Mouse (Mus musculus) forebrain, embryonic 14.5 days (tissue): ENCODE data around the gene Gm28374. TPM values are rescaled to one million over a fixed set of nuclear protein-coding genes. Genes with fewer than 3 reads are reported as not detected.

Experiments
- ATAC-seq: fragments of 200-750 bp; cut with Nextera tagmentation; 2 replicates; pipeline ENCODE4 v1.8.0; 2017; ENCODE audit warnings: mild to moderate bottlenecking, moderate library complexity
- DNase-seq: peaks from one replicate; pipeline ENCODE4 v3.0.0-alpha.2; 2015; ENCODE audit warnings: low spot score
- H3K27ac ChIP-seq: fragments of 300-500 bp; sonication (generic); 2 replicates; pipeline ENCODE4 v1.5.1; 2014; ENCODE audit warnings: low read depth, mild to moderate bottlenecking, control low read depth, low read length, moderate library complexity
- H3K27me3 ChIP-seq: fragments of 300-500 bp; sonication (generic); replicated peaks from 2 replicates; pipeline ENCODE4 v1.6.1; 2014; ENCODE audit warnings: low read length, control low read depth, mixed read lengths; ENCODE audit not compliant: control insufficient read depth, insufficient read depth
- H3K36me3 ChIP-seq: fragments of 300-500 bp; sonication (generic); 2 replicates; pipeline ENCODE4 v1.6.1; 2014; ENCODE audit warnings: low read length, control low read depth; ENCODE audit not compliant: control insufficient read depth, insufficient read depth
- H3K4me1 ChIP-seq: fragments of 300-500 bp; sonication (generic); 2 replicates; pipeline ENCODE4 v1.6.1; 2014; ENCODE audit warnings: antibody characterized with exemption, low read length, control low read depth; ENCODE audit not compliant: control insufficient read depth, insufficient read depth
- H3K4me2 ChIP-seq: fragments of 300-500 bp; sonication (generic); 2 replicates; pipeline ENCODE4 v1.6.1; 2014; ENCODE audit warnings: mild to moderate bottlenecking, control low read depth, low read length
- H3K4me3 ChIP-seq: fragments of 300-500 bp; sonication (generic); 2 replicates; pipeline ENCODE4 v1.5.1; 2014; ENCODE audit warnings: low read depth, low read length, control low read depth
- H3K9ac ChIP-seq: fragments of 300-500 bp; sonication (generic); 2 replicates; pipeline ENCODE4 v1.6.1; 2014; ENCODE audit warnings: mild to moderate bottlenecking, low read length, control low read depth, moderate library complexity
- H3K9me3 ChIP-seq: fragments of 300-500 bp; sonication (generic); replicated peaks from 2 replicates; pipeline ENCODE4 v1.6.1; 2016; ENCODE audit warnings: low read length, control low read depth, mixed read lengths; ENCODE audit not compliant: control insufficient read depth
- WGBS: fragments of 180-500 bp; shearing (Covaris S2); extraction: QIAGEN DNeasy Blood & Tissue Kit; methylation state at CpG from one replicate; pipeline ENCODE4 v1.1.7; 2014; 5-methylcytosine and 5-hydroxymethylcytosine counted together
- polyA plus RNA-seq: library from polyadenylated mRNA; unstranded; fragments of >200 nt; fragmentation: Nextera tagmentation; extraction: Ambion mirVana; gene quantifications from 2 replicates; pipeline ENCODE4 v1.2.1, GENCODE M21; 2014

The Gm28374 gene
- polyA plus RNA-seq, 1 experiment from 2014 or later: 1.4 TPM

DNA sequence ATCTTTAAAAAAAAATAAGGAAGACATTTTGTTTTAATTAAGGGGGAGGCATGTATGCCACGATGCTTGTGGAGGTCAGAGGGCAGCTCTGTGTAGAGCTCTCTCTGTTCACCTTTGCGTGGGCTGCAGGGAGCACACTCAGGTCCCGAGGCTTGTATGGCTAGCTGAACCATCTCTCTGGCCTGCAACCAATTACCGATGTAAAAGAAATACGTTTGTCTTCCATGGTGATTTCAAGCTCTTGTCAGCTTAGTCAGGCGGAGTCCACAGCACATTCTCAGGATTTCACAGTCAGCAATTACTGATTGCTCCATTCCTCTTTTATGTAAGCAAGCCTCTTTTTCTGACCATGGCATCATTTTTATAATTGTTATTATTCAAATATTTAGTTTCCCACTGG, 19.1 kb upstream of the Gm28374 start:
- Histone ChIP-seq H3K9me3 (no peaks in the 10 kb centered on the region), H3K27me3 (no peaks in the 10 kb centered on the region), H3K4me2 (no peak overlapping the region), H3K4me3 (no peak overlapping the region), H3K36me3 (no peaks in the 10 kb centered on the region), H3K9ac (no peak overlapping the region), H3K27ac (no peak overlapping the region), H3K4me1 (no peaks in the 10 kb centered on the region)
- 84% methylated on average over 6 of the region's 6 CpGs for WGBS
- ATAC-seq (no peak), DNase-seq (no peak)

DNA sequence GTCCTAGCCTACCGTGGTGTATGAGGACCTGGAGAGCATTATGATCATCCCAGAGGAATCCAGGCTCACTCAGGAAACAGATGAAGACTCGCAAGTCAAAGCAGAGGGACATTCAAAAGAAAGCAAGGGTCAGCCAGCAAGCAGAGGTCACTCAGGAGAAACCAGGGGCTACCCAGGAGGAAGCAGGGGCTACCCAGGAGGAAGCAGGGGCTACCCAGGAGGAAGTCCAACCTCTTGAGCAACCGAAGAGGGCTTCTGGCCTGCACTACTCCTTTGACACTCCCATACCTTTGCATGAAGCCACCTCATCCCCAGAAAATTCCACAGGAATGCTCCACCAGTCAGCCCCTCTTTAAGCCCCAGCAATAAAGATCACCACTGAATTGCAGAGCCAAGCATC, 15.8 kb upstream of the Gm28374 start:
- peaks cover 15% of the 10 kb centered on the region; the same call in 1 of the 2 replicates for H3K36me3 ChIP-seq
- no peak overlapping the region for H3K9ac ChIP-seq
- ATAC-seq: no peak
- H3K4me2 ChIP-seq: no peak overlapping the region
- no peak for DNase-seq
- no peaks in the 10 kb centered on the region for H3K27me3 ChIP-seq
- 89% methylated on average over 3 of the region's 3 CpGs for WGBS
- H3K9me3 ChIP-seq: no peaks in the 10 kb centered on the region
- no peak overlapping the region for H3K27ac ChIP-seq
- no peak overlapping the region for H3K4me3 ChIP-seq
- H3K4me1 ChIP-seq: no peaks in the 10 kb centered on the region

DNA sequence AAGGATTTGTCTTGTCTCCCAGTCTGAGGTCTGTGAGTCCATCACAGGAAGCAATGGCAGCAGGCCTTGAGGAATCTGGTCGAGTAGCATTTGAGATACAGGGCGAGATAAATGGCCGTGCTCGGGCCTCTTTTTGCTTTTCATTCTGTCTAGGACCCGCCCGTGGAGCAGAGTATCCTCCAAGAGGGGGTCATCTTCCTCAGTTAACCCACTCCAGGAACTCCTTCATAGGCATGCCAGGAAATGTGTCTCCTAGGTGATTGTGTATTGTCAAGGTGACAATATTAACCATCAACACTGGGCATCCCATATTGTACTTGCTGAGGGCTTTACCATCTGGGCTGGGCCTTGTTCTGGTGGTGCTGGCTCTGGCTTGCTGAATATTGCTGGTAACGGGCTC, 12.1 kb upstream of the Gm28374 start, which contains the start of gene AC131692.1:
AC131692.1 (plus strand) TSS at position 301 of the 400 bp plus-strand sequence.
- DNase-seq: no peak
- Histone ChIP-seq H3K4me1 (no peaks in the 10 kb centered on the region), H3K36me3 (peaks cover 44% of the 10 kb centered on the region), H3K9me3 (no peaks in the 10 kb centered on the region), H3K4me3 (no peak within 1 kb of the TSS), H3K27me3 (no peaks in the 10 kb centered on the region), H3K9ac (no peak within 1 kb of the TSS), H3K4me2 (no peak within 1 kb of the TSS), H3K27ac (no peak within 1 kb of the TSS)
- no peak for ATAC-seq
- WGBS: 93% methylated on average over 7 of the region's 7 CpGs

DNA sequence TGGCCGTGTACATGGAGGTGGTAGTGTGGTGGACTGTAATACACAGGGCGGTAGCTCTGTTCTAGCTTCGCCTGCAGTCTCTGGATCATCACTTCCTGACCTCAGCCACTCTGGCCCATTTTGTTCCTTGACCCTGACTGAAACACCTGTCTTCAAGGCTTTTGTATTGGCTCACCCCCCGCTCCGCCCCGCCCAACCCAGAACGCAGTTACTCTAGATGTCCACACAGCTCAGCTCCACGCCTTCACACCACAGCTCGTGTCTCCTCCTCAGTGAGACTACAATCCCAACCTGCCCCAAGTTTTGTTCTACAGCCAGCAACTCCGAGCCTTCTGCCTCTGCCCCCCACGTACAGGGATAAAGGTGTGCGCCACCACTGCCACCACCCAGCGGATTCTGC, 6.8 kb upstream of the Gm28374 start:
- Histone ChIP-seq H3K36me3 (peaks cover 43% of the 10 kb centered on the region), H3K4me3 (no peak overlapping the region), H3K4me2 (no peak overlapping the region), H3K27ac (no peak overlapping the region), H3K4me1 (peaks cover 7% of the 10 kb centered on the region; the same call in 1 of the 2 replicates), H3K9me3 (no peaks in the 10 kb centered on the region), H3K9ac (no peak overlapping the region), H3K27me3 (no peaks in the 10 kb centered on the region)
- DNase-seq (no peak), ATAC-seq (no peak)
- 96% methylated on average over 13 of the region's 13 CpGs for WGBS

DNA sequence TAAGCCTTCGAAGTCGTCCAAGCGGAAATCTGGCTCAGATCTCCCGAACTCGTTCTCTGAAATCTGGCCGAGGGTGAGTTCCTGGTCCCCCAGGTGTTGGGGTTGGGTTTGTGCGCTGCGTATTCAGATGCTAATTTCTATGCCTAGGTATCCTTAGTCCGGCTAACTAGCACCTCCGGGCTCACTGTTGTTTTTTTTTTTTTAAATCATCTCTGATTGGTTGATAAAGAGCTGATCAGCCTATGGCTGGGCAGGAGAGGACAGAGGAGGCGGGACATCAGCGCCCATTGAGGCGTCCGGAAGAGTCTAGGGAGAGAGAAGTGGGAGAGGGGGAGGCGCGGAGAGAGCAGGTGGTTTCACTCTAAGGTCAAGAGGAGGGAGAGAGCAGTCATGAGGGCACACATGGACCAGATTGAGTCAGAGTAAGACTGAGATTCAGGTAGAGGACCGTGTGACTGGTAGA, 3.4 kb upstream of the Gm28374 start:
- Histone ChIP-seq H3K27ac (no peak overlapping the region), H3K36me3 (peaks cover 43% of the 10 kb centered on the region), H3K4me1 (peaks cover 8% of the 10 kb centered on the region; the same call in 1 of the 2 replicates), H3K4me3 (peak overlapping the region; percentile 68), H3K27me3 (no peaks in the 10 kb centered on the region), H3K4me2 (peak overlapping the region; percentile 88), H3K9me3 (no peaks in the 10 kb centered on the region), H3K9ac (peak overlapping the region; percentile 71)
- peak; percentile 80 for ATAC-seq
- WGBS: under 1% methylated on average over 17 of the region's 17 CpGs
- peak; percentile 80 for DNase-seq

DNA sequence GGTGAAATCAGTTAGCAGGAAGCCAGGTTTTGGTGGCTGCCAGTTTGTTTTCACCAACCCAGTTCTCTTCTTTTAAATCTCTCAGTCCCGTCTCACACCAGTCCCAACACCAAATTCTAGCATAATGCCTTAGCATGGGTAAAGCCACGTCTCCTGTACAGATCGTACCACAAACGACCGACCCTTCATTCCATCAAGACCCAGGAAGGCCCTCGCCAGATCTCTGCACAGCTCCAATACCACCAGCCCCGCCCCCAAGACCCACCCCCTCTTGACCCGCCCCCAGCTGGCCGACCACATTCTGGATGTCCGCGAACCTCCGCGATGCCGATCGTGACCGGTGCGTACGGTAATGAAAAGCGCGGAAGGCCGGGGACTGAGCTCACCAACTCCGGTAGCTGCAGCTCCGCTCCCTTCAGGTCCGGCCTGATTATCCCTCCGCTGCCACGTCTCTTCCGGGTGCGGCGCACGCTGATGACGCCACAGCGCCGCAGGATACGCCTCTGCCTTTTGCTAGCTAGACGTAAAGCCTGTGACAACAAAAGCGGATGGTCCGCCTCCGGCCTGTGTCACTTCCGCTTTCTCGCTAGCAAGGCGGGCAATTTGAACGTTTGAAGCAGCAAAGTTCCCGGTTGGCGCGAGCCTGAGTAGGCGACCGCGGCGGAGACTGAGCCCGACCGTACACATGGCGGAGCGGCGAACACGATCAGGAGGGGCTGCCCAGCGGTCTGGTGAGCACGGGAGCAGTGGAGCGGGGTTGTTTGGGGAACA, 2.6 kb upstream of the Gm28374 start, which contains the start of the genes Zfpl1 and Cdca5:
Zfpl1 (minus strand) TSS at position 479 of the 771 bp plus-strand sequence.
Cdca5 (plus strand) TSS at position 506 of the 771 bp plus-strand sequence.
- peaks cover 42% of the 10 kb centered on the region for H3K36me3 ChIP-seq
- H3K4me1 ChIP-seq: peaks cover 8% of the 10 kb centered on the region; the same call in 1 of the 2 replicates
- peak within 1 kb of the TSS; percentile 71 for H3K9ac ChIP-seq
- no peaks in the 10 kb centered on the region for H3K9me3 ChIP-seq
- 0 out of 2 replicates have a peak within 1 kb of the TSS, but pooled peaks have one; percentile 39 for H3K27ac ChIP-seq
- peak within 1 kb of the TSS; percentile 92 for H3K4me2 ChIP-seq
- ATAC-seq (peak; percentile 95), DNase-seq (peak; percentile 99)
- WGBS: under 1% methylated on average over 58 of the region's 58 CpGs
- peak within 1 kb of the TSS; percentile 68 for H3K4me3 ChIP-seq
- no peaks in the 10 kb centered on the region for H3K27me3 ChIP-seq

DNA sequence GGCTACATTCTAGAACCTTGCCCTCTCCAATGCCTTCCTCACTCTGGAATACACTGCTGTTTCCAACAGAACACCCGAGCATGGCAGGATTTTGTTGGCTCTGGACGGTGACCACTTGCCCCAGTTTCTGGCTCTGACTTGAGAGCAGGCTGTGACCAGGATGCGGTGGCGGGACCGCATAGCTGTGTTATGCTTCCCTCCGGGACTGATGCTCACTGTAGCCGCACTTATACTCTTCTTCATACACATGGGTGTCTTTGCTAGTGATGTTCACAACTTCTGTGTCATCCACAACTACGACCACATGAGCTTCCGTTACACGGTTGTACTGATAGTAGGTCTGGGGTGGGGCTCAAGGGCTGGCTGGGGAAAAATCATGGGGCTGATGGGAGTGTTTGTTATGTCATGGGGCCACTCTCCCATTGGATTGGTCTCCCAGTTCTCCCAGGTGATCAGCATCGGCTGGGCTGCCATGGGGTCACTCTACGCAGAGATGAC, 2.0 kb downstream of the Gm28374 start, which contains the start of gene Tmem262:
Tmem262 (plus strand) TSS at position 51 of the 498 bp plus-strand sequence.
- Histone ChIP-seq H3K27ac (no peak within 1 kb of the TSS), H3K9ac (no peak within 1 kb of the TSS), H3K27me3 (no peaks in the 10 kb centered on the region), H3K36me3 (peaks cover 33% of the 10 kb centered on the region), H3K4me1 (peaks cover 13% of the 10 kb centered on the region), H3K4me2 (no peak within 1 kb of the TSS), H3K4me3 (no peak within 1 kb of the TSS), H3K9me3 (no peaks in the 10 kb centered on the region)
- WGBS: 95% methylated on average over 12 of the region's 12 CpGs
- DNase-seq (no peak), ATAC-seq (no peak)

DNA sequence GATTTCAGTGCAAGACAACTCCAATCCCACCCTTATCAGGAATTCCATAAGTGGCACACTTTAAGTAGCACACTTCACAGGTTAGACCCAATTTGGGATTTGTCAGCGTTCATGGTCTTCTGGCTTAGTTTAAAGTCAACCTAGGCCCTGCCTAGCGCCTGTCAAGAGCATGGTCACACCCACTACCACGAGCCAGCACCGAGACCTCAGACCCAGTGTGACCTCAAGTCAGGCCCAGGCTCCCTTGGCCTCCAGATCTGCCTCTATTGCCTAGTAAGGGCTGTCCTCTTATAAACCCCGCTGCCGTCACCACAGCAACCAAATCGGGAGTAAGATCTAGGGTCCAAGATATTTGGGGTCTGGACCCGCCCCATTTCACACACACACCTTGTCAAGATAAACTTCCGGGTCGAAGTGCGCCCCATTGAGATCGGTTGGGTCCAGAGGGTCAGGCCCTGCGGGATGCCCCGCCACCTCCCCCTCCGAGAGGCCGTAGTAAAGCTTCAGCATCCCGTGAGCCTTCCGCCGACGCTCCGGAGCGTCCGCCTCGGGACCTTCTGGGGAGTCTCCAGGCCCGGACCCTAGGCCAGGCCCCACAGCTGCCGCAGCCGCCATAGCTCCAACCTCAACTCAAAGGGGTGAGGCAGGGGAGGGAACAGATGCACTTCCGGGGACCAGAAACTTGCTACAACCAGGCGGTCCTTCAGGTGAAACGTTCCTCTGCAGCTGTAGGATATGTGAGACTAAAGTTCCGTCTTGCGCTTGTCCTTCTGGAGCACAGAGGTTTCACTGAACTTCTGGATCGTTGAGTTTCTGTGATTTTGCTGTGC, 5.3 kb downstream of the Gm28374 start, which contains the start of gene Vps51:
Vps51 (minus strand) TSS at position 668 of the 830 bp plus-strand sequence.
- 1% methylated on average over 33 of the region's 33 CpGs for WGBS
- ATAC-seq (peak; percentile 90), DNase-seq (peak; percentile 94)
- H3K36me3 ChIP-seq: peaks cover 41% of the 10 kb centered on the region
- peak within 1 kb of the TSS; percentile 70 for H3K9ac ChIP-seq
- no peaks in the 10 kb centered on the region for H3K9me3 ChIP-seq
- H3K27ac ChIP-seq: peak within 1 kb of the TSS; percentile 49; the same call in 1 of the 2 replicates
- H3K4me2 ChIP-seq: peak within 1 kb of the TSS; percentile 87
- peaks cover 7% of the 10 kb centered on the region for H3K4me1 ChIP-seq
- peak within 1 kb of the TSS; percentile 56 for H3K4me3 ChIP-seq
- H3K27me3 ChIP-seq: no peaks in the 10 kb centered on the region
